Mouse (Mus musculus) intestine, postnatal 0 days (tissue): ENCODE measurements around the gene Arhgap24. TPM values are rescaled to one million over a fixed set of nuclear protein-coding genes. Genes with fewer than 3 reads are reported as not detected.

Experiments
- ATAC-seq: fragments of 200-750 bp; cut with Nextera tagmentation; 2 replicates; pipeline ENCODE4 v1.8.0; 2017; ENCODE audit warnings: mild to moderate bottlenecking, moderate TSS enrichment, moderate library complexity
- H3K27ac ChIP-seq: fragments of 300-500 bp; sonication (generic); 2 replicates; pipeline ENCODE4 v1.5.1; 2014; ENCODE audit warnings: mild to moderate bottlenecking, low read depth, low read length, moderate library complexity
- H3K27me3 ChIP-seq: fragments of 300-500 bp; sonication (generic); replicated peaks from 2 replicates; pipeline ENCODE4 v1.6.1; 2014; ENCODE audit warnings: low read length, mixed read lengths; ENCODE audit not compliant: control insufficient read depth, insufficient read depth
- H3K36me3 ChIP-seq: fragments of 300-500 bp; sonication (generic); 2 replicates; pipeline ENCODE4 v1.6.1; 2014; ENCODE audit warnings: mild to moderate bottlenecking, moderate library complexity; ENCODE audit not compliant: control insufficient read depth, insufficient read depth
- H3K4me1 ChIP-seq: fragments of 300-500 bp; sonication (generic); replicated peaks from 2 replicates; pipeline ENCODE4 v1.6.1; 2014; ENCODE audit warnings: antibody characterized with exemption, low read length, mixed read lengths; ENCODE audit not compliant: control insufficient read depth, insufficient read depth
- H3K4me2 ChIP-seq: fragments of 300-500 bp; sonication (generic); replicated peaks from 2 replicates; pipeline ENCODE4 v1.6.1; 2014; ENCODE audit warnings: low read depth, mild to moderate bottlenecking, moderate library complexity
- H3K4me3 ChIP-seq: fragments of 300-500 bp; sonication (generic); 2 replicates; pipeline ENCODE4 v1.5.1; 2014; ENCODE audit warnings: low read depth, low read length
- H3K9ac ChIP-seq: fragments of 300-500 bp; sonication (generic); 2 replicates; pipeline ENCODE4 v1.6.1; 2014; ENCODE audit warnings: mild to moderate bottlenecking, low read depth, low read length
- H3K9me3 ChIP-seq: fragments of 300-500 bp; sonication (generic); 2 replicates; pipeline ENCODE4 v1.6.1; 2016; ENCODE audit warnings: mixed run types; ENCODE audit not compliant: control insufficient read depth
- CTCF ChIP-seq: sonication (generic); IDR thresholded peaks from 2 replicates; pipeline ENCODE4 v1.5.1; 2016; ENCODE audit warnings: low read depth, mild to moderate bottlenecking, control low read depth, antibody characterized with exemption, moderate library complexity
- WGBS: fragments of 180-500 bp; shearing (Covaris S2); extraction: QIAGEN DNeasy Blood & Tissue Kit; methylation state at CpG from one replicate; pipeline ENCODE4 v1.1.7; 2014; 5-methylcytosine and 5-hydroxymethylcytosine counted together
- polyA plus RNA-seq: library from polyadenylated mRNA; unstranded; fragments of >200 nt; fragmentation: Nextera tagmentation; extraction: Ambion mirVana; gene quantifications from 2 replicates; pipeline ENCODE4 v1.2.1, GENCODE M21; 2015

Gene Arhgap24
- polyA plus RNA-seq, 1 experiment from 2014 or later, result 7.6 TPM

GRCm38 (mm10) chr5:102494827-102495226, 13.6 kb downstream of the Arhgap24 start:
- H3K9ac ChIP-seq, result no peak overlapping the region
- no peak overlapping the region for H3K27ac ChIP-seq
- 39% methylated on average over 6 of the region's 6 CpGs for WGBS
- no peaks in the 10 kb centered on the region for H3K4me1 ChIP-seq
- ATAC-seq, result no peak
- TF ChIP-seq CTCF, result no peak
- H3K27me3 ChIP-seq, result no peaks in the 10 kb centered on the region
- no peaks in the 10 kb centered on the region for H3K9me3 ChIP-seq
- no peaks in the 10 kb centered on the region for H3K36me3 ChIP-seq
- no peak overlapping the region for H3K4me3 ChIP-seq
- no peak overlapping the region for H3K4me2 ChIP-seq

DNA sequence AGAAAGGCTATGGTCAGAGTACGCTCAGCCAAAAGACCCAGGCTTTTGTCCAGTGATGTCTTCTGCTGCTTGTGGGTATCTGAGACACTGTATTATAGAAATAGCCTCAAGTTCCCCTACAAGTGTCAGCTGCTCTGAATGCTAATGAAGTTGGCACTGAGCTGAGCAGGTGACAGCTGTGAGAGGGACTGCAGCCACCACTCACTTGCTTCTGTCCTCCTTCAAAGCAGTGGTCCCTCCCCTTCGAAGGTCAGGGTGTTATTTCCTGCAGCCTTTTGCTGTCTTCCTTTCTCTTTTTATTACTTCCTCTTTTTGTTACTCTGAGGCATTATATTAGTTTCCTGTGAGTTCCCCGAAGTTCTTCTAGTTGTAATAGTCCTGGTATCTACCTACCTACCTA, 16.0 kb downstream of the Arhgap24 start:
- 62% methylated on average over 3 of the region's 3 CpGs for WGBS
- no peak for ATAC-seq
- H3K4me3 ChIP-seq, result no peak overlapping the region
- H3K4me1 ChIP-seq, result no peaks in the 10 kb centered on the region
- no peaks in the 10 kb centered on the region for H3K27me3 ChIP-seq
- H3K4me2 ChIP-seq, result no peak overlapping the region
- H3K9ac ChIP-seq, result no peak overlapping the region
- TF ChIP-seq CTCF, result no peak
- no peak overlapping the region for H3K27ac ChIP-seq
- H3K9me3 ChIP-seq, result no peaks in the 10 kb centered on the region
- H3K36me3 ChIP-seq, result no peaks in the 10 kb centered on the region

- no peak overlapping the region for H3K27ac ChIP-seq
- no peaks in the 10 kb centered on the region for H3K27me3 ChIP-seq
- no peaks in the 10 kb centered on the region for H3K9me3 ChIP-seq
- WGBS, result 82% methylated on average over 5 of the region's 5 CpGs
- H3K4me3 ChIP-seq, result no peak overlapping the region
- no peaks in the 10 kb centered on the region for H3K4me1 ChIP-seq
- no peak for ATAC-seq
- H3K36me3 ChIP-seq, result no peaks in the 10 kb centered on the region
- no peak overlapping the region for H3K4me2 ChIP-seq
- no peak overlapping the region for H3K9ac ChIP-seq
- TF ChIP-seq CTCF, result no peak
Measured at GRCm38 (mm10) chr5:102498747-102499146, 17.6 kb downstream of the Arhgap24 start.

DNA sequence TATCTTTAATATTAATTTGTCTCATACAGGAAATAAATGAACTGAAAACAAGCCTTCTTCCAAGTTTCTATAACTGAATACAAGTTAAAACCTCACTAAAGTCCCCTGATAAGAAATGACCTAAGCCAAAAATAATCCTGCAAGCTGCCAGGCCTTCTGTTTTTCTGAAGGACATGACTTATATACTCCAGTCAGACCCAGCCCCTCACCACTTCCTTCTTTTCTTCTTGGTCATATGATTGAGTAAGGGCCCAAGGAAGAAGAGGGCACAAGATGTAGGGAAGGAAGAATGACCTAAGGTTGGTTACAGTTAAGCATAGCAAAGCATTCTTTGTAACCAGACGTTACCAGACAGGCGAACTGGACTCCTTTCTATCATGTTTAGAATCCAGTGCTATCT, 21.1 kb downstream of the Arhgap24 start:
- no peak overlapping the region for H3K9ac ChIP-seq

GRCm38 (mm10) chr5:102503066-102503465, 21.9 kb downstream of the Arhgap24 start:
- WGBS, result 52% methylated on average over 3 of the region's 3 CpGs

More for the DNA sequence above, 21.1 kb downstream of the Arhgap24 start:
- H3K36me3 ChIP-seq, result no peaks in the 10 kb centered on the region
- no peak overlapping the region for H3K4me2 ChIP-seq
- H3K4me1 ChIP-seq, result no peaks in the 10 kb centered on the region
- H3K9me3 ChIP-seq, result no peaks in the 10 kb centered on the region
- H3K4me3 ChIP-seq, result no peak overlapping the region
- ATAC-seq, result no peak
- H3K27me3 ChIP-seq, result no peaks in the 10 kb centered on the region
- TF ChIP-seq CTCF, result no peak
- WGBS, result 74% methylated on average over 2 of the region's 2 CpGs
- no peak overlapping the region for H3K27ac ChIP-seq

GRCm38 (mm10) chr5:102503868-102504267, 22.7 kb downstream of the Arhgap24 start:
- Histone ChIP-seq H3K9me3 (no peaks in the 10 kb centered on the region), H3K4me1 (no peaks in the 10 kb centered on the region), H3K4me2 (no peak overlapping the region), H3K4me3 (no peak overlapping the region), H3K9ac (no peak overlapping the region), H3K36me3 (no peaks in the 10 kb centered on the region), H3K27ac (no peak overlapping the region), H3K27me3 (no peaks in the 10 kb centered on the region)
- WGBS, result 76% methylated on average over 2 of the region's 2 CpGs
- no peak for ATAC-seq
- no peak for TF ChIP-seq CTCF

More at GRCm38 (mm10) chr5:102503066-102503465, 21.9 kb downstream of the Arhgap24 start:
- Histone ChIP-seq H3K27ac (no peak overlapping the region), H3K4me2 (no peak overlapping the region), H3K9me3 (no peaks in the 10 kb centered on the region), H3K9ac (no peak overlapping the region), H3K4me1 (no peaks in the 10 kb centered on the region), H3K4me3 (no peak overlapping the region), H3K27me3 (no peaks in the 10 kb centered on the region), H3K36me3 (no peaks in the 10 kb centered on the region)
- no peak for TF ChIP-seq CTCF
- no peak for ATAC-seq

DNA sequence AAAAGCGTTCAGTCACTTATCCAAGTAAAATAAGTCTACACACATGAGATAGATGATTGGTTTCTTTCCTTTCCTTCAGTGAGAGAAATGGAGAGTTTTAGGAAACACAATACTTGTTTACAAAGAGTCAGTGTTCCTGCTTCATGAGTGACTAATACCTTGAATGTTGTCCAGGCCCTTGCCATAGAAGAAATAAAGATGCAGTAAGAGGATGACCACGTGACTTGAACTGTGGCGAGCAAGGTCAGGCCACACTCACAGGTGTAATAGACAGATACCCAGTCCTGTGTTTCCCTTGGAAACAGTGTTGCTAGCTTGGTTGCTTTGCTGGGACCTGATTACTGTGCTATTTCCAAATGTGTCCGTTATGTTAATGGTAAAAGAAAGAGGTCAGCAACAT, 23.4 kb downstream of the Arhgap24 start:
- no peak for TF ChIP-seq CTCF
- WGBS, result 84% methylated on average over 4 of the region's 4 CpGs
- H3K4me2 ChIP-seq, result no peak overlapping the region

More for the DNA sequence above, 23.4 kb downstream of the Arhgap24 start:
- no peaks in the 10 kb centered on the region for H3K4me1 ChIP-seq
- no peaks in the 10 kb centered on the region for H3K9me3 ChIP-seq
- no peak for ATAC-seq
- H3K9ac ChIP-seq, result no peak overlapping the region
- no peaks in the 10 kb centered on the region for H3K27me3 ChIP-seq
- H3K36me3 ChIP-seq, result no peaks in the 10 kb centered on the region
- no peak overlapping the region for H3K27ac ChIP-seq
- H3K4me3 ChIP-seq, result no peak overlapping the region
